Mouse (Mus musculus) B cell, adult (primary cell): Measurements from ENCODE around the gene Olfr1166. TPM values are rescaled to one million over a fixed set of nuclear protein-coding genes. Genes with fewer than 3 reads are reported as not detected.

ENCODE experiments used
- total RNA-seq: library from RNA; stranded (reverse); gene quantifications from 4 replicates; pipeline ENCODE4 v1.2.4, GENCODE M21; 2023; ENCODE audit not compliant: inconsistent age

Olfr1166 gene
- not detected in 4 replicates for total RNA-seq

GRCm38 (mm10) chr2:88128172-88128571, at the start of gene Olfr1166:
Gene Olfr1166, minus strand, starts transcription at chr2:88128272.

GRCm38 (mm10) chr2:88155093-88155492, 27.0 kb upstream of the Olfr1166 start, which contains the start of gene Olfr1167:
Gene Olfr1167, minus strand, starts transcription at chr2:88155193.

GRCm38 (mm10) chr2:88093866-88094265, 34.2 kb downstream of the Olfr1166 start, which contains the start of gene Olfr1164:
Gene Olfr1164, minus strand, starts transcription at chr2:88093966.

Other genes starting within 250 kb of the Olfr1166 start
- gene Olfr1153, start 233.3 kb downstream of the Olfr1166 start, total RNA-seq, result not detected in 4 replicates
- not detected in 4 replicates for gene Olfr1154, start 223.1 kb downstream of the Olfr1166 start, total RNA-seq
- gene Olfr1155, start 183.1 kb downstream of the Olfr1166 start, total RNA-seq, result not detected in 4 replicates
- not detected in 4 replicates for gene Olfr1156, start 175.2 kb downstream of the Olfr1166 start, total RNA-seq
- not detected in 4 replicates for gene Olfr1157, start 160.0 kb downstream of the Olfr1166 start, total RNA-seq
- not detected in 4 replicates for gene Olfr74, start 153.6 kb downstream of the Olfr1166 start, total RNA-seq
- not detected in 4 replicates for gene Olfr1158, start 138.2 kb downstream of the Olfr1166 start, total RNA-seq
- gene Olfr1160, start 120.0 kb downstream of the Olfr1166 start, total RNA-seq, result not detected in 4 replicates
- not detected in 4 replicates for gene Olfr1161, start 105.5 kb downstream of the Olfr1166 start, total RNA-seq
- not detected in 4 replicates for gene Olfr73, start 90.6 kb downstream of the Olfr1166 start, total RNA-seq
- not detected in 4 replicates for gene Olfr1162, start 77.1 kb downstream of the Olfr1166 start, total RNA-seq
- gene Olfr1163, start 56.4 kb downstream of the Olfr1166 start, total RNA-seq, result not detected in 4 replicates
- gene Olfr1164, start 34.3 kb downstream of the Olfr1166 start, total RNA-seq, result not detected in 4 replicates
- gene Olfr1167, start 26.9 kb upstream of the Olfr1166 start, total RNA-seq, result not detected in 4 replicates
- not detected in 4 replicates for gene Olfr1168, start 53.6 kb upstream of the Olfr1166 start, total RNA-seq
- gene Olfr1170, start 100.1 kb upstream of the Olfr1166 start, total RNA-seq, result not detected in 4 replicates
- not detected in 4 replicates for gene Olfr1173, start 151.6 kb upstream of the Olfr1166 start, total RNA-seq
- gene Olfr1174-ps, start 186.9 kb upstream of the Olfr1166 start, total RNA-seq, result not detected in 4 replicates
- not detected in 4 replicates for gene Olfr1175-ps, start 198.9 kb upstream of the Olfr1166 start, total RNA-seq
- not detected in 4 replicates for gene Olfr1176, start 208.4 kb upstream of the Olfr1166 start, total RNA-seq
- not detected in 4 replicates for gene Olfr1177-ps, start 218.2 kb upstream of the Olfr1166 start, total RNA-seq